Mouse (Mus musculus): ENCODE measurements around the gene Gtf2a1. TPM values are rescaled to one million over a fixed set of nuclear protein-coding genes. Genes with fewer than 3 reads are reported as not detected.

Gtf2a1 gene
- polyA plus RNA-seq (2015; fragmentation: Nextera tagmentation; extraction: Ambion mirVana): 30.2 and 37.6 TPM in 2 replicates

DNA sequence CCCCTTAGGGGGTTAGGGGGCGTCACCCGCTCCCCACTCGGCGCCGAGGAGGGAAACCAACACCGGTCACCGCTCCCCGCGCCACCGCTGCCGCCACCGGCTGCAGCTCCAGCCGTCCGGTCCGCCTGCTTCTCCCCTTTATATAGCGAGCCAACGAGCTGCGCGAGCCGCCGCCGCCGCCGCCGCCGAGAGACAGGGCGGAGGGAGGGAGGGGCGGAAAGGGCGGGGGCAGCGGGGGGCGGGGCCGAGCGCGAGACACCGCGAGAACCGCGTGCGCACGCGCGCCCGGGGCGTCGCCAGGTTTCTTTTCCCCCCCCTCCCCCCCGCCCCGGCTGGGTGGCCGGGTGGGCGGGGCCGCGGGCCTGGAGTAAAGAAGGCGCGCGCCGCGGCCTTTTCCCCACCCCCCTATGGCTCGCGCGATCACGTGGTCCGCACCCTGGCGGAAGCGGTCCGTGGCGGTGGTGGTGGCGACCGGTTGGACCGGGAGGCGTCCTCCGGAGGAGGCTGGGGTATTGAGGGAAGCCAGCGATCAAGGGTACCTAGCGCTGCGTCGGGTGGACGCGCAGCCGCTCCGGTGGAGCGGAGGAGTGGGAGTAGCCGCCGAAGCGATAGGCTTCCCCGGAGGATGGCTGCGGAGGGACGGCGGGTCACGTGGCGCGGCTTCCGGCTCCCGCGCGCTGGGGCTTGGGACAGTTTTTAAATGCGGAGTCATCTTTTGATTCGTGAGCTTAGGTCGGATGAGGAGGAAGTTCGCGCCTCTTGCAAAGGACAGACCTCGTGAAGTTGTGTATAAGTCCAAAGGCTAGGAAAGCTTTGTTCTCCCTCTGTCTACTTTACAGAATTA is at the start of gene Gtf2a1:
Gtf2a1 (minus strand) TSS at position 641 of the 844 bp plus-strand sequence.
- peaks cover 16% of the 10 kb centered on the region for H3K4me1 ChIP-seq
- peaks cover 2% of the 10 kb centered on the region; the same call in 1 of the 2 replicates for H3K36me3 ChIP-seq
- no peaks in the 10 kb centered on the region for H3K27me3 ChIP-seq
- H3K9ac ChIP-seq: peak within 1 kb of the TSS; percentile 91
- peak within 1 kb of the TSS; percentile 77 for H3K4me3 ChIP-seq
- WGBS: under 1% methylated on average over 52 of the region's 99 CpGs
- H3K27ac ChIP-seq: peak within 1 kb of the TSS; percentile 98
- ATAC-seq (ENCODE audit: insufficient number of reproducible peaks, low FRiP score, low TSS enrichment, low read depth): peak; percentile 85
- H3K4me2 ChIP-seq: peak within 1 kb of the TSS; percentile 59
- no peaks in the 10 kb centered on the region for H3K9me3 ChIP-seq

DNA sequence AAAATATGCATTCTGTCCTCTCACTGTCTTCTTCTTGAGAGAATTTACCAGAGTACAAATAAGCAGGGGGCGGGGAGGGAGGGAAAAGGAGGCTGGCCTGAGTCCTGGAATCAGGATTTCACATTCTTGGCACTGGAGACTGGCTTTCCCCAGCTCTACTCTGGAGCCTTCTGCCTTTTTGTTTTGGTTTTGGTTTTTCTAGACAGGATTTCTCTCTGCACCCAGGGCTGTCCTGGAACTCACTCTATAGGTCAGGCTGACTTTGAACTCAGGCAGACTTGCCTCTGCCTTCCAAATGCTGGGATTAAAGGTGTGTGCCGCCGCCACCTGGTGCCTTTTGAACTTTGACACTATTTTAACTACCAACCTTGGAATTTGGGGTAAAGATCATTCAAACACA is 48.1 kb upstream of the Gtf2a1 start:
- no peak overlapping the region for H3K9ac ChIP-seq
- no peak overlapping the region for H3K4me3 ChIP-seq
- peaks cover 14% of the 10 kb centered on the region for H3K4me1 ChIP-seq
- H3K27ac ChIP-seq: no peak overlapping the region
- no peak overlapping the region for H3K4me2 ChIP-seq
- H3K9me3 ChIP-seq: no peaks in the 10 kb centered on the region
- ATAC-seq (ENCODE audit: insufficient number of reproducible peaks, low FRiP score, low TSS enrichment, low read depth): no peak
- no peaks in the 10 kb centered on the region for H3K27me3 ChIP-seq
- 57% methylated on average over 3 of the region's 3 CpGs for WGBS
- H3K36me3 ChIP-seq: no peaks in the 10 kb centered on the region

DNA sequence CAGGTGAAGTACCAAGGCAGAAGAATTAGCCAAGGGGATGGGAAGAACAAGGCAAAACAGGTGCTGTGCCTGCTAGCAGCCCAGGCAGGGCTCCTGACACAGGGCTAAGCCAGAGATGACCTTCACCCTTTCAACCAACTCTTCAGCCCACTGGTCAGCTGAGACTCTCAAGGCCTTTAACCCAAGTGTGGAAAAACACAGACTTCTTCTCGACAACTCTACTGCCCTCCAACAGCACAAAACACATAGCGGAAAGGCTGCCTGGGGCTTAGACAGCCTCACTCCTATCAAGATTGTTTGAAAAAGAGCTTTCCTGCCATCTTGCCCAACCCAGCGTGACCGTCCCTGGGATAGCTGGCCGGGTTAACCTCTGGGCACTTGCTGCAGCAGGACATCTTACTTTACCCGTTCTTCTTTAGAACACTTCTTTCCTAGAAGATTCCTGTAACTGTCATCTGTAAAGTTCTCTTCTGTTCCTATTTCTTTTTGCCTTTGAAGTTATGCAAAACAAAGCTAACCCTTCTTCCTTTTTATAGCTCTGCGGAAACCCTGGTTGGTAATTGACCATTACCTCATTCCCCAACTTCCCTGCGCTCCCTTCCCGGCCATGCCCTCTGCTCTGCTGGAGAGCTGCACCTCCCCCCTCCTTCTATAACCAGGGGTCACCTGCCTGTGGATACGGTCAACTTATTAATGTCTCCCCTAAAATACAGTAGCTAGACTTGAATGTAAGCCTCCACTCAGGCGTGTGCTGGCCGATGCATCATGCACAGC is 47.0 kb upstream of the Gtf2a1 start:
- Histone ChIP-seq H3K4me2 (no peak overlapping the region), H3K4me3 (no peak overlapping the region), H3K9ac (no peak overlapping the region), H3K27ac (no peak overlapping the region), H3K36me3 (no peaks in the 10 kb centered on the region), H3K27me3 (no peaks in the 10 kb centered on the region), H3K4me1 (peaks cover 11% of the 10 kb centered on the region), H3K9me3 (no peaks in the 10 kb centered on the region)
- no peak for ATAC-seq (ENCODE audit: insufficient number of reproducible peaks, low FRiP score, low TSS enrichment, low read depth)
- WGBS: 56% methylated on average over 12 of the region's 12 CpGs

DNA sequence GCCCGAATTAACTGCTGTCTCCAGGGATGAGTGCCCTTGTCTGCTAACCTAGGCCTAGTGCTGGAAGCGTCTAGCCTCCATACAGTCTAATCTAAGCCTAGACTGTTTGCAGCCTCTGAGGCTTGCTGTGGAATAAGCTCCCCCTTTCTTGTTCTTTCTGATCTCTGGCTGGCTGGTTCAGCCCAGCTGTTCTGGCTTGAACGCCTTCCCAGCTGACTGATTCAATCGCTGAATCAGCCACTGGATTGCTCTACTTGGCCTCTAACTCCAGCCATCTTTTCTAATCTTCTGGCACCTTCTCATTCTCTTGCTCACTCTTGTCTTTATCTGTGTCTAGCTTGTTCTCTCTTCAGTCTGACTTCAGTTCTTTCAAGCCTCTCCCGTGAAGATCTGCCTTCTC is 36.2 kb upstream of the Gtf2a1 start:
- Histone ChIP-seq H3K9ac (no peak overlapping the region), H3K4me2 (no peak overlapping the region), H3K9me3 (no peaks in the 10 kb centered on the region), H3K4me3 (no peak overlapping the region), H3K4me1 (no peaks in the 10 kb centered on the region), H3K36me3 (no peaks in the 10 kb centered on the region), H3K27ac (no peak overlapping the region), H3K27me3 (no peaks in the 10 kb centered on the region)
- WGBS: 79% methylated on average over 5 of the region's 5 CpGs
- no peak for ATAC-seq (ENCODE audit: insufficient number of reproducible peaks, low FRiP score, low TSS enrichment, low read depth)

DNA sequence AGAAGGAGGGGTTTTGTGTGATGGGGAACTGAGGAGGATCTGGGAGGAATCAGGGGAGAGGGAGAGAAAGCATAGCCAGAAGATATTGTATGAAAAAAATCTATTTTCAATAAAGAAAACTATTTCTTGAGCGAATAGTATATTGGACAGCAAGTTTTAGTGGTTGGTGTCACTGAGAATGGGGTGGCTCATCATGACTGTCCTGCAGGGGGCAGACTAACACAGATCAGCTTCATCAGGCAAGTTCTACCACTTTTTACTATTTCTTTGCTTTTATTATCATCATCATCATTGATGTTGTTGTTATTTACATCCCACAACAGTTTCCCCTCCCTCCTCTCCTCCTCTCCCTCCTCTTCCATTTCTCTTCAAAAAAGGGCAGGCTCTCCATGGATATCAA is 34.7 kb upstream of the Gtf2a1 start:
- Histone ChIP-seq H3K27ac (no peak overlapping the region), H3K9ac (no peak overlapping the region), H3K4me1 (no peaks in the 10 kb centered on the region), H3K27me3 (no peaks in the 10 kb centered on the region), H3K4me2 (no peak overlapping the region), H3K9me3 (no peaks in the 10 kb centered on the region), H3K4me3 (no peak overlapping the region), H3K36me3 (no peaks in the 10 kb centered on the region)
- ATAC-seq (ENCODE audit: insufficient number of reproducible peaks, low FRiP score, low TSS enrichment, low read depth): no peak
- 72% methylated on average over 1 of the region's 1 CpGs for WGBS

DNA sequence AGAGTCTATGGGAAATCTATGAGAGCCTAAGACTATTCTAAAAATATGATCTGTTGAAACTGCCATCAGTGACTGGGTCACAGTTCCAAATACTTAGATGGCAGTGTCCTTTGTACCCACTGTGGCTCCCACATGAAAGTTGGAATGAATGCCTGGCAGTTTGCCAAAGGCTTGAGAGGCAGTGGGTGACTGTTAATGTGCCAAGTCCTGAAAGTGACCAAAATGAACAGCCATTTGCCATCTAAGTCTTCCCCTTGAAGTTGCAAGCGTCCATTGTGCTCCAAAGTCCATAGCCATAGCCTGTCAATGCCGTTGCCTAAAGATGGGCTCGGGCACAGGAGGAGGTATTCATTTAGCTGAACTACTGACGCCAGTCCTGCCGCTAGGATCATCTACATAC is 19.1 kb upstream of the Gtf2a1 start:
- Histone ChIP-seq H3K4me1 (0 out of 2 replicates have a peak, but pooled peaks cover 3% of the 10 kb centered on the region), H3K27me3 (no peaks in the 10 kb centered on the region), H3K4me2 (no peak overlapping the region), H3K36me3 (no peaks in the 10 kb centered on the region), H3K27ac (no peak overlapping the region), H3K9ac (no peak overlapping the region), H3K4me3 (no peak overlapping the region), H3K9me3 (no peaks in the 10 kb centered on the region)
- 89% methylated on average over 5 of the region's 5 CpGs for WGBS
- no peak for ATAC-seq (ENCODE audit: insufficient number of reproducible peaks, low FRiP score, low TSS enrichment, low read depth)

DNA sequence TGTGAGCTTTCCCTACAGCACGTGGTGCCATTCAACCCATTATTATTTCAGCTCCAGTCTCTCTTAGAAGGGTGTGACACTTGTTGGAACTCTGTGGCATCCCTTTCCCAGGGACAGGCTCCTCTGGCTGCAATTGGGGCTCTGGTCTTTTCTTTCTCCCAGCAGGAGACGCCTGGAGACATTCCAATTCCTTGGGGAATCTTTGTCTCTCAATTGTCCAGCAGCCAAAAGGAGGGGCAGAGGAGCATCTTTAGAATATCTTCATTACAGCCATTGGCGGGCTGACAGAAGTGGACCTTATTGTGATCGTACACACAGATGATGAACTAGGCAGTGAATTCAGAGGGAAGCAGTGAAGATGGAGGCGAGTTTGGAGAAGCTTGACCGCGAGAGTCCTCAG is 17.4 kb upstream of the Gtf2a1 start:
- no peak overlapping the region for H3K4me2 ChIP-seq
- WGBS: 70% methylated on average over 7 of the region's 7 CpGs
- H3K36me3 ChIP-seq: no peaks in the 10 kb centered on the region
- 0 out of 2 replicates have a peak, but pooled peaks cover 3% of the 10 kb centered on the region for H3K4me1 ChIP-seq
- no peaks in the 10 kb centered on the region for H3K9me3 ChIP-seq
- H3K27ac ChIP-seq: no peak overlapping the region
- no peak for ATAC-seq (ENCODE audit: insufficient number of reproducible peaks, low FRiP score, low TSS enrichment, low read depth)
- no peaks in the 10 kb centered on the region for H3K27me3 ChIP-seq
- H3K4me3 ChIP-seq: no peak overlapping the region
- H3K9ac ChIP-seq: no peak overlapping the region

DNA sequence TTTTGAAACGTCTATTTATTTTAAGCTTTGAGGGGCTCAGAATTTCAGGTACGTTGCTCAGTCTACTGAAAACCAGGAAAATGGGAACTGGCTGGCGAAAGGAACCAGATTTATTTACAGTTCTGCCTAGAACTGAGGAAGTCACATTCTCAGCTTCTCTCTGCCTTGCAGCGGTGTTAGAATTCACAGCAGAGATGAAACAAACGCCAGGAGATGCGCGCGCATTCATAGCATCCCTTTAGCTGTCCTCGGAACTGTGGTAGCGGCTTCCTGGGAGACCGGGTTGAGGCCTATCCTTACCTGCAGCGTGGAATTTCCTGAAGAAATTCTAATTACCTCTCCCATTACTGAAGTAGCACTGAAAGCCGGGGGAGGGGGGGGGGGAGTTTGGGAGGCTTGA is 16.4 kb upstream of the Gtf2a1 start:
- H3K36me3 ChIP-seq: no peaks in the 10 kb centered on the region
- no peak for ATAC-seq (ENCODE audit: insufficient number of reproducible peaks, low FRiP score, low TSS enrichment, low read depth)
- no peak overlapping the region for H3K9ac ChIP-seq
- no peaks in the 10 kb centered on the region for H3K27me3 ChIP-seq
- H3K27ac ChIP-seq: no peak overlapping the region
- H3K4me1 ChIP-seq: 0 out of 2 replicates have a peak, but pooled peaks cover 3% of the 10 kb centered on the region
- no peaks in the 10 kb centered on the region for H3K9me3 ChIP-seq
- H3K4me3 ChIP-seq: no peak overlapping the region
- WGBS: 84% methylated on average over 13 of the region's 13 CpGs
- H3K4me2 ChIP-seq: no peak overlapping the region

DNA sequence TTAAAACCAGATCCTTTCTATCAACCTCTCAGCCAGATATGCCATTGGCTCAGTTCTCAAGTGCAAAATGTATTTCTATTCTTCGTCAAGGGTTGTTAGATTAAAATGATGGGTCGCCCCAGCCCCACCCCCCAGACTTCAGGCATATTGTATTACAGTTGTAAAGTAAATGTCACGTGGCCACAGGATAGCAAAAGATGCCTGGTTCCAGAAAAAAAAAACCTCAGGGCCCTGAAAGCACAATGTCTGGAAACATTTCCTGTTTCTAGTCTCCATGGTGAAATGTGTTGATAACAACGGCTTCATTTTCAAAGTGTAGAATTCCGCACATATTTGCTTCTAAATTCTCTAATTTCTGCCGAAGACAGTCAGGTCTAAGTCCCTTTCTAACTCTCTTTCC is 14.3 kb upstream of the Gtf2a1 start:
- no peak overlapping the region for H3K4me2 ChIP-seq
- no peak overlapping the region for H3K27ac ChIP-seq
- no peaks in the 10 kb centered on the region for H3K9me3 ChIP-seq
- H3K9ac ChIP-seq: no peak overlapping the region
- ATAC-seq (ENCODE audit: insufficient number of reproducible peaks, low FRiP score, low TSS enrichment, low read depth): no peak
- H3K4me1 ChIP-seq: 0 out of 2 replicates have a peak, but pooled peaks cover 3% of the 10 kb centered on the region
- 33% methylated on average over 6 of the region's 6 CpGs for WGBS
- no peaks in the 10 kb centered on the region for H3K36me3 ChIP-seq
- H3K27me3 ChIP-seq: no peaks in the 10 kb centered on the region
- H3K4me3 ChIP-seq: no peak overlapping the region

DNA sequence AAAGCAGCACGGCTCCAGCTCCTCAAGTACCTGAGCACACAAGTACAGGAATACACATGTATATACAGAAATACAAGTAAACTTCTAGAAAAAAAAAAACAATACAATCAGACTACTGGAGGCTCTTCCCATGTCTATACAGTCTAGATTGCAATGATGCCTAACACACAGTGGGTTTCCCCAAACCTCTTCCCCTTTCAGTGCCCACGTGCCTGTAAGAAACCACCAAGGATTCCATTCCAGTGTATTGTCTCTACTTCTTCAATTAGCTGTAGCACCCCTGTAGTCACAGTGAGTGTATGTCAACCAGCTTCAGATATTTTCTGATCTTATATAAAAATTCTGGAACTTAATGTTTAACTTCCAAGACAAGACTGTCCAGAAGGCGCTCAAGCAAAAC is 1.8 kb upstream of the Gtf2a1 start:
- WGBS: 94% methylated on average over 3 of the region's 3 CpGs

DNA sequence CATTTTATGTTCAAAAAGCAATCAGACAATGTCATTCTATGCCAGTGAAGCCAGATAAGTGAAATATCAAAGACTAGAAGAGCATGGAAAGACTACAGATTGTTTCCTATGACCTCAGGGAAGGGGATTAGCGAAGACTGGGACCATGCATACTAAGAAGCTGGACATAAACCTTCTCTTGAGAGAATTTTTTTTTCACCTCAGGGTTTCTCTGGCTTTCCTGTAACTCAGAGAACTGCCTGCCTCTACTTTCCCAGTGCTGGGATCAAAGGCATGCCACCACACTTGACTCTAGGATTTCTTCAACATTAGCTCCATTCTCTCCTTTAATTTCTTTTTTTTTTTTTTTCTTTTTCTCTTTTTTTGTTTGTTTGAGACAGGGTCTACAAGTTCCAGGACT is 904 bp upstream of the Gtf2a1 start:
- Histone ChIP-seq H3K36me3 (no peaks in the 10 kb centered on the region), H3K4me3 (peak overlapping the region; percentile 77), H3K9me3 (no peaks in the 10 kb centered on the region), H3K27ac (peak overlapping the region; percentile 98), H3K9ac (no peak overlapping the region), H3K27me3 (no peaks in the 10 kb centered on the region), H3K4me2 (peak overlapping the region; percentile 59; the same call in 1 of the 2 replicates), H3K4me1 (peaks cover 16% of the 10 kb centered on the region)
- ATAC-seq (ENCODE audit: insufficient number of reproducible peaks, low FRiP score, low TSS enrichment, low read depth): no peak
- WGBS: 85% methylated on average over 1 of the region's 1 CpGs

More for the DNA sequence above, 1.8 kb upstream of the Gtf2a1 start:
- ATAC-seq (ENCODE audit: insufficient number of reproducible peaks, low FRiP score, low TSS enrichment, low read depth): no peak
- Histone ChIP-seq H3K27ac (no peak overlapping the region), H3K9ac (no peak overlapping the region), H3K4me1 (peaks cover 12% of the 10 kb centered on the region), H3K4me3 (no peak overlapping the region), H3K9me3 (no peaks in the 10 kb centered on the region), H3K27me3 (no peaks in the 10 kb centered on the region), H3K36me3 (no peaks in the 10 kb centered on the region), H3K4me2 (no peak overlapping the region)

DNA sequence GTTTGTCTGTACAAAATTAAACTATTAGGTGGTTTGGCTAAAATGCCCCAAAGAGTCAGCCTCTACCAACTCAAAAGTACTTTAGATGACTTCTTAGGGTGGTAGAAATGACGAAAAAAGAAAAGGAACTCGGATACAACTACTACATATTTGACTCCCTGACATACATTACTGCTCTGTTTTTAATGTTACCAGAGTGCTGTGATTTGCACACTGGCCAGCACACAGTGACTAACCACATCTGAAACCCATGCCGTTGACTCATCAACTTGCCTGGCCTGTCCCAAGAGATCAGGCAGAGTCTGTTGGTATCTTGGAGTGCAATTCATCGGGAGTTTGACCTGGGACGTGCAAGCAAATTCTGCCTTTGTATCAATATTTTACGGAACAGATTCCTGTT is 429 bp upstream of the Gtf2a1 start:
- Histone ChIP-seq H3K36me3 (peaks cover 2% of the 10 kb centered on the region; the same call in 1 of the 2 replicates), H3K4me2 (peak overlapping the region; percentile 59), H3K9me3 (no peaks in the 10 kb centered on the region), H3K4me3 (peak overlapping the region; percentile 77), H3K9ac (peak overlapping the region; percentile 62), H3K4me1 (peaks cover 16% of the 10 kb centered on the region), H3K27me3 (no peaks in the 10 kb centered on the region), H3K27ac (peak overlapping the region; percentile 98)
- ATAC-seq (ENCODE audit: insufficient number of reproducible peaks, low FRiP score, low TSS enrichment, low read depth): no peak
- WGBS: 28% methylated on average over 6 of the region's 6 CpGs
